Mouse (Mus musculus): ENCODE measurements around the gene Slco4a1. TPM values are rescaled to one million over a fixed set of nuclear protein-coding genes. Genes with fewer than 3 reads are reported as not detected.

The Slco4a1 gene
- polyA plus RNA-seq, 1 experiment from 2014 or later, result 3.1 TPM

- Histone ChIP-seq H3K9ac (no peak overlapping the region), H3K4me2 (replicated peaks) (no peak overlapping the region), H3K27ac (replicated peaks) (no peak overlapping the region), H3K27me3 (0 out of 2 replicates have a peak, but pooled peaks cover 4% of the 10 kb centered on the region), H3K4me3 (replicated peaks) (no peak overlapping the region), H3K9me3 (replicated peaks) (no peaks in the 10 kb centered on the region), H3K36me3 (no peaks in the 10 kb centered on the region), H3K4me1 (peaks cover 9% of the 10 kb centered on the region)
- 5% methylated on average over 21 of the region's 21 CpGs for WGBS
- ATAC-seq (ENCODE audit: insufficient number of reproducible peaks, low FRiP score, low TSS enrichment, low read depth), result no peak
Observed at GRCm38 (mm10) chr2:180472306-180473079, 16.4 kb downstream of the Slco4a1 start.

DNA sequence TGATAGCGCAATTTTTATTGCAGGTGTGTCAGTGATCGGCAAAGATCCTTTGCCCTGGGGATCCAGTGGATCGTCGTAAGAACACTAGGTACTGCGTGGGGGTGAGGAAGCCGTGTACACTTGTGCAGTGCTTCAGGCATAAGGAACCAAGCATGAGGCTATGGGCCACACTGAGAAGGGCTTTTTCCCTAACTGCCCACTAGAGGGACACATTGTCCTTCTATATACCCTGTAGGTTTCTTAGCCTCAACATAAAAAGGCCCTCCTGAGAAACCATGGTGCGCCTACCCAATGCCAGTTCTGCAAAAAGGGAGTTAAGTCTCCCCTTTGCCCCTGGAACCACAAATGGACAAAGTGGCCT, 17.0 kb downstream of the Slco4a1 start:
- Histone ChIP-seq H3K36me3 (no peaks in the 10 kb centered on the region), H3K4me2 (replicated peaks) (no peak overlapping the region), H3K4me1 (peaks cover 9% of the 10 kb centered on the region), H3K4me3 (replicated peaks) (no peak overlapping the region), H3K9me3 (replicated peaks) (no peaks in the 10 kb centered on the region), H3K27ac (replicated peaks) (no peak overlapping the region), H3K27me3 (0 out of 2 replicates have a peak, but pooled peaks cover 4% of the 10 kb centered on the region), H3K9ac (no peak overlapping the region)
- ATAC-seq (ENCODE audit: insufficient number of reproducible peaks, low FRiP score, low TSS enrichment, low read depth), result peak; percentile 60; the same call in 1 of the 2 replicates
- WGBS, result 33% methylated on average over 7 of the region's 7 CpGs

DNA sequence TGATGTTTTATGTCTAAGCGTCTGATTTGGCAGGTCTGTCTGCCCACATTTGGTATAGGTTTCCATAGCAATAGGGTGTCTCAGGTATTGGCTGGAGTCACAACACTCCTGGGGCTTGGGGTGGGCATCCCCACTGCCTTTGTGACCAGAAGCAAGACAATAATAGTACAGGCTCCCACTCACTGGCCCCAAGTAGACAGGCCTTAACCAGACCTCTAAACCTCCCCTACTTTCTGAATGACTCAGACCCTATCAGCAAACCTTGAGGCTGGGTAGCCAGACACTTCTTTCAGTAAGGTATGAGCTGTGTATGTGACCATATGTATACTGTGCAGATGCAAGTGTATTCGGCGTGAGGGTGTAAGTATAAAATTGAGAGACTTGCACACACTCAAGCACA, 18.8 kb downstream of the Slco4a1 start:
- Histone ChIP-seq H3K9ac (no peak overlapping the region), H3K9me3 (replicated peaks) (no peaks in the 10 kb centered on the region), H3K4me3 (replicated peaks) (no peak overlapping the region), H3K4me1 (peaks cover 9% of the 10 kb centered on the region), H3K27ac (replicated peaks) (no peak overlapping the region), H3K36me3 (no peaks in the 10 kb centered on the region), H3K4me2 (replicated peaks) (no peak overlapping the region), H3K27me3 (0 out of 2 replicates have a peak, but pooled peaks cover 4% of the 10 kb centered on the region)
- WGBS, result 89% methylated on average over 3 of the region's 3 CpGs
- no peak for ATAC-seq (ENCODE audit: insufficient number of reproducible peaks, low FRiP score, low TSS enrichment, low read depth)

DNA sequence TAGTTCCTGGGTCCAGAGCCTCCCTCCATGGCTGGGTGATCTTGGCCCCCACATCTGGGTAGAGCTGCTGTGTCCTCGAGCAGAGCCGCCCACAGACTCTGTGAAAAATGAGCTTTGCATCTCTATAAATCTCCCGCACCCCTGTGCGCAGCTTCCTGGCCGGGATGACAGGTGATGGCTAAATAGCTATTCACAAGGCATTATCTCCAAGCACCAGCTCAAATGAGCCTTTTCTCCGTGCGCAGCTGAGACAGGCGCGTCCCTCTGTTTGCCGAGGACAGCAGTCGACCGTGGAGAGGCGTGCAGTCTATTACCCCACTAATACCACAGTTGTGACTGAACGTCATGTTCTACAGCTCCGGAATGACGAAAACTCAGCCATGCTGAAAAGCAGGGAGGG, 26.2 kb downstream of the Slco4a1 start:
- no peak overlapping the region for H3K4me3 ChIP-seq (replicated peaks)
- no peaks in the 10 kb centered on the region for H3K4me1 ChIP-seq
- H3K9me3 ChIP-seq (replicated peaks), result no peaks in the 10 kb centered on the region
- H3K27ac ChIP-seq (replicated peaks), result no peak overlapping the region
- H3K9ac ChIP-seq, result no peak overlapping the region
- no peak overlapping the region for H3K4me2 ChIP-seq (replicated peaks)
- peaks cover 21% of the 10 kb centered on the region for H3K27me3 ChIP-seq
- 16% methylated on average over 16 of the region's 16 CpGs for WGBS
- no peak for ATAC-seq (ENCODE audit: insufficient number of reproducible peaks, low FRiP score, low TSS enrichment, low read depth)
- H3K36me3 ChIP-seq, result no peaks in the 10 kb centered on the region

DNA sequence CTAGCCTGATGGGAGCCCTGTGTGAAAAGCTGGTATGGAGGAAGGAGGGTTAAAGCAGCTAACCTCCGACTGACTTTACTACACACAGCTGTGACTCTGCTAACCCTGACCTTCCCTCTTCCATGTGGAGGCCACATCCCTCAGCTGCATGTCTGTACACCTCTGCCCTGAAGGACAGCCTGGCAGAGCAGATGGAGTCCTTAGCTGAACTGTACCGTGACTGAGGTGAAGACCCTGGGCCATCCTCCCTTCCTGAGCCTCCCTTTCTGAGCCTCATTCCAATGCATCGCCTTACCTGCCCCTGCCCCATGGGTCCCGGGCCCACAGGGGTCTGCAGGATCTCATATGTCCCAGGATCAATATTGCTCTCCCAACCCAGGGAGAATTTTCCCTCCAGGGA, 28.8 kb downstream of the Slco4a1 start:
- WGBS, result 43% methylated on average over 4 of the region's 4 CpGs
- no peak overlapping the region for H3K9ac ChIP-seq
- no peak; the same call in 1 of the 2 replicates for ATAC-seq (ENCODE audit: insufficient number of reproducible peaks, low FRiP score, low TSS enrichment, low read depth)
- H3K4me1 ChIP-seq, result no peaks in the 10 kb centered on the region
- H3K9me3 ChIP-seq (replicated peaks), result no peaks in the 10 kb centered on the region
- H3K4me2 ChIP-seq (replicated peaks), result no peak overlapping the region
- no peak overlapping the region for H3K4me3 ChIP-seq (replicated peaks)
- H3K36me3 ChIP-seq, result no peaks in the 10 kb centered on the region
- no peak overlapping the region for H3K27ac ChIP-seq (replicated peaks)
- peaks cover 38% of the 10 kb centered on the region for H3K27me3 ChIP-seq

- Histone ChIP-seq H3K27ac (replicated peaks) (no peak overlapping the region), H3K9ac (no peak overlapping the region), H3K4me3 (replicated peaks) (no peak overlapping the region), H3K27me3 (peaks cover 39% of the 10 kb centered on the region), H3K4me2 (replicated peaks) (no peak overlapping the region), H3K36me3 (no peaks in the 10 kb centered on the region), H3K4me1 (no peaks in the 10 kb centered on the region), H3K9me3 (replicated peaks) (no peaks in the 10 kb centered on the region)
- 69% methylated on average over 3 of the region's 3 CpGs for WGBS
- ATAC-seq (ENCODE audit: insufficient number of reproducible peaks, low FRiP score, low TSS enrichment, low read depth), result no peak
Observed at GRCm38 (mm10) chr2:180485306-180485705, 29.3 kb downstream of the Slco4a1 start.

DNA sequence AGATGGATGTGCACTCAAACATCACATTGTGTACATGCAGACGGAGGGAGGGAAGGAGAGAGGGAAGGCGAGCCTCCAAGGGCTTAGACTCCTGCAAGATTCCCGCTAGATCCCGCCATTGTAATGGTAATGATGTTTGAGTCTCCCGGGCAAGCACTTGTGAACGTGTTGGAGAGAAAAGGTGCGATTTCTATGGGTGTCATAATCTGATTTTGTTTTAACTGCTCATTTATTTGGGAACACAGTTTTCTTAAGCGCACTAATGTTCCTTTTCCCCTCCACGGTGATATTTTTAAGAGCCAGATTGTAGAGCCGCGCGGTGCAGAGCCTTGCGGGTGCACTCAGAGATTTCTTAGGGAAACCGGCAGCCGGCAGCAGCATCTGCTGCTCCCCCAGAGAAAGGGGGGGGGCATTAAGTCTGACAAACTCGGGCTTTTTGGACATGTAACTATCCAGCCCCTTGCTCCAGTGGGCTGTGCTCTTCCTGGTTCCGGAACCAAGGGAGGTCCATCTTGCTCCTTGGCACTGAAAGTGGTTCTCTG, 32.2 kb downstream of the Slco4a1 start:
- no peak overlapping the region for H3K4me2 ChIP-seq (replicated peaks)
- H3K27me3 ChIP-seq, result peaks cover 30% of the 10 kb centered on the region
- no peaks in the 10 kb centered on the region for H3K9me3 ChIP-seq (replicated peaks)
- ATAC-seq (ENCODE audit: insufficient number of reproducible peaks, low FRiP score, low TSS enrichment, low read depth), result no peak
- no peak overlapping the region for H3K9ac ChIP-seq
- no peaks in the 10 kb centered on the region for H3K4me1 ChIP-seq
- H3K4me3 ChIP-seq (replicated peaks), result no peak overlapping the region
- H3K27ac ChIP-seq (replicated peaks), result no peak overlapping the region
- WGBS, result 13% methylated on average over 17 of the region's 17 CpGs
- no peaks in the 10 kb centered on the region for H3K36me3 ChIP-seq

DNA sequence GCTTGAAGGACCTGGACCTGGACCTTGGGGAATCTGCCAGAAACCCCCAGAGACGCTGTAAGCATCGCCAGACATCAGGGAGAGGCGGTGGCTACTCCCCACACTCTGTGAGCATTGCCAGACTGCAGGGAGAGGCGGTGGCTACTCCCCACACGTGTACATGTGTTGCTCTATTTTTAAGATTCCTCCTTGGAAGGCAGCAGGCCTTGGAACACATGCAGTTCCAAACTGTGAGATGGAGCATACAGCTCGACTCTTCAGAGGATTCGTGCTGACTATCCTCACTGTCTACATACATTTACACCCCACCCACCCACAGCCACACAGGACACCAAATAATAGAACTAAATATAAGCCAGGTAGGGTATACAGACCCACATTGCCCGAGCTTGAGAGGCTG, 39.9 kb downstream of the Slco4a1 start:
- 51% methylated on average over 8 of the region's 8 CpGs for WGBS
- no peak for ATAC-seq (ENCODE audit: insufficient number of reproducible peaks, low FRiP score, low TSS enrichment, low read depth)
- Histone ChIP-seq H3K36me3 (no peaks in the 10 kb centered on the region), H3K4me2 (replicated peaks) (no peak overlapping the region), H3K4me3 (replicated peaks) (no peak overlapping the region), H3K27ac (replicated peaks) (no peak overlapping the region), H3K9me3 (replicated peaks) (no peaks in the 10 kb centered on the region), H3K4me1 (peaks cover 18% of the 10 kb centered on the region), H3K9ac (no peak overlapping the region), H3K27me3 (peaks cover 39% of the 10 kb centered on the region)

GRCm38 (mm10) chr2:180499741-180500140, 43.7 kb downstream of the Slco4a1 start, which contains the start of gene Ntsr1:
Gene Ntsr1, plus strand, starts transcription at chr2:180499976.
- Histone ChIP-seq H3K4me2 (replicated peaks) (peak within 1 kb of the TSS; percentile 56), H3K4me1 (peaks cover 26% of the 10 kb centered on the region), H3K9ac (no peak within 1 kb of the TSS), H3K9me3 (replicated peaks) (no peaks in the 10 kb centered on the region), H3K4me3 (replicated peaks) (peak within 1 kb of the TSS; percentile 32), H3K36me3 (no peaks in the 10 kb centered on the region), H3K27ac (replicated peaks) (no peak within 1 kb of the TSS), H3K27me3 (peaks cover 48% of the 10 kb centered on the region)
- 0% methylated on average over 30 of the region's 30 CpGs for WGBS
- no peak for ATAC-seq (ENCODE audit: insufficient number of reproducible peaks, low FRiP score, low TSS enrichment, low read depth)

- Histone ChIP-seq H3K4me1 (peaks cover 26% of the 10 kb centered on the region), H3K27ac (replicated peaks) (no peak overlapping the region), H3K4me2 (replicated peaks) (peak overlapping the region; percentile 56), H3K9me3 (replicated peaks) (no peaks in the 10 kb centered on the region), H3K4me3 (replicated peaks) (no peak overlapping the region), H3K9ac (no peak overlapping the region), H3K36me3 (no peaks in the 10 kb centered on the region), H3K27me3 (peaks cover 48% of the 10 kb centered on the region)
- 48% methylated on average over 13 of the region's 13 CpGs for WGBS
- ATAC-seq (ENCODE audit: insufficient number of reproducible peaks, low FRiP score, low TSS enrichment, low read depth), result no peak
Observed at GRCm38 (mm10) chr2:180500726-180501125, 44.7 kb downstream of the Slco4a1 start.

GRCm38 (mm10) chr2:180501217-180501967, 45.3 kb downstream of the Slco4a1 start:
- Histone ChIP-seq H3K9ac (no peak overlapping the region), H3K27ac (replicated peaks) (no peak overlapping the region), H3K36me3 (no peaks in the 10 kb centered on the region), H3K9me3 (replicated peaks) (no peaks in the 10 kb centered on the region), H3K4me1 (peaks cover 26% of the 10 kb centered on the region), H3K4me3 (replicated peaks) (no peak overlapping the region), H3K4me2 (replicated peaks) (no peak overlapping the region; the same call in 1 of the 2 replicates), H3K27me3 (peaks cover 48% of the 10 kb centered on the region)
- ATAC-seq (ENCODE audit: insufficient number of reproducible peaks, low FRiP score, low TSS enrichment, low read depth), result no peak
- 37% methylated on average over 9 of the region's 9 CpGs for WGBS
